Mouse (Mus musculus) thymus, adult 2 months (tissue): ENCODE measurements around the gene G530012D18Rik.
"Not testable (repeated sequence)": the region's sequence is repeated elsewhere in the genome, so short reads cannot be mapped to it uniquely, and the experiment has no call there.

Source experiments
- CTCF ChIP-seq: fragments of 200-500 bp; IDR thresholded peaks from 2 replicates; pipeline ENCODE4 v1.5.1; 2012; ENCODE audit warnings: mild to moderate bottlenecking, control low read depth, low read length, moderate library complexity, borderline replicate concordance; ENCODE audit not compliant: control insufficient read depth, poor library complexity, insufficient read depth; ENCODE audit errors: extremely low read depth
- POLR2A ChIP-seq: fragments of 200-500 bp; IDR thresholded peaks from 2 replicates; pipeline ENCODE4 v1.6.1; 2012; ENCODE audit warnings: mild to moderate bottlenecking, low read length, control low read depth, moderate library complexity; ENCODE audit not compliant: control insufficient read depth, poor library complexity, insufficient read depth; ENCODE audit errors: extremely low read depth

DNA sequence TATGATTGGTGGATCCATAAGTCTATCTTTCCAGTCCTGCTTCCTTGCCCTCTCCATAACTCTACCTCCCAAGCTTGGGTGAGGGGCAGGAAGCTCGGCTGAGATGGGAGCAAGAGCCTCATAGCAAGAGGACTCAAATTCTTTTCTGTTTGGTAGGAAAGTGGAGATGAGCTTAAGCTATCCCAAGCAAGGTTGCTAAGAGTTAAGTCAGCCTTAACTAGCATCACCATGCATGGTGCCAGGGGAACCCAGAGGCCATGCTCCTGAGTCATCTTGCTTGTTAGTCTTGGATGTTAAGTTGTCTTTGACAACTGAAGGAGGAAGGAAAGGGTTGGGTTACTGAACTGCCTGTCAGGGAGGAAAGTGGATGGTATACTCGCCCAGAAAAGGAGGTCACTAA, 13.2 kb downstream of the G530012D18Rik start:
- not testable (repeated sequence) for TF ChIP-seq CTCF, POLR2A
